Mouse (Mus musculus): ENCODE measurements around the gene Krit1. TPM values are rescaled to one million over a fixed set of nuclear protein-coding genes. Genes with fewer than 3 reads are reported as not detected.

The Krit1 gene
- polyA plus RNA-seq (2012; rRNA removed): 10.2 and 10.3 TPM in 2 replicates

DNA sequence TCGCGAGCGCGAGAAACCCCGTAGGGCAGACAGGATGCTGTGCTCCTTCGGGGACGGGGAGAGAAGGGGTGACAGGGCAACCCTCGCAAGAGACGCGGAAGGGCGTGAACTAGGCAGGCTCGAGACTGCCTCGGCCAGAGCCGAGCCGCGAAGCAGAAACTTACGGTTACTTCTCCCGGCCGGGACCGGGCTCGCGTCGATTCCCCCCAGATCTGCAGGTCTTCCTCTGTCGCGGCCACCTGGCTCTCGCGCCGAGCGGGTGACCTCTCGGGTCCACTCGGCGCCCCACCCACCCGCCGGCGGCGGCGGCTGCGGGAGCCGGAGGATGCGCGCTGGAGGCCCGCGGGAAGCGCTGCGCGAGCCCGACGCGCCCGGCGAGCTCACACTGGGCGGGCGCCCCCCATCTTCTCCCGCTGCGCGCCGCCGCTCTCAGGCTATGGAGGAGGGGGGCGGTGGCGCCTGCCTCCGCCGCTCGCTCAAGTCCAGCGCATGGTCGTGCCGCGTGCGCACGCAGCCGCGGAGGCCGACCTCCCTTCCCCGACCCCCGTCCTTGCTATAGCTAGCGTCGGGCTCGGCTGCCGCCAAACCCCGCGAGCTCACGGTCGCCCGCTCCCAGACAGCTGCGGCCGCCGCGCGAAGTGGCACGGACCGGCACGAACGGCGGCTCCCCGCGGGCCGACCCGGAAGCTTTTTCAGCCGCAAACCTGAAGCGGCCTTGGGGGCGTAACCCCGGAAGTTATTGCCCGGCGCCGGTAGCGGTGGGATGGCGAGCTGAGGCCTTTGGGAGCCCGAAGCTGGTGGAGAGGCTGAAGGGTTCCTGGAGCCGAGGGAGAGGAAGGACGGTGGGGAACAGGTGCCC, at the start of gene Krit1, which contains the start of gene Ankib1:
Gene Krit1, plus strand, starts transcription at position 752 of the 859 bp plus-strand sequence.
Gene Ankib1, minus strand, starts transcription at position 493 of the 859 bp plus-strand sequence.

DNA sequence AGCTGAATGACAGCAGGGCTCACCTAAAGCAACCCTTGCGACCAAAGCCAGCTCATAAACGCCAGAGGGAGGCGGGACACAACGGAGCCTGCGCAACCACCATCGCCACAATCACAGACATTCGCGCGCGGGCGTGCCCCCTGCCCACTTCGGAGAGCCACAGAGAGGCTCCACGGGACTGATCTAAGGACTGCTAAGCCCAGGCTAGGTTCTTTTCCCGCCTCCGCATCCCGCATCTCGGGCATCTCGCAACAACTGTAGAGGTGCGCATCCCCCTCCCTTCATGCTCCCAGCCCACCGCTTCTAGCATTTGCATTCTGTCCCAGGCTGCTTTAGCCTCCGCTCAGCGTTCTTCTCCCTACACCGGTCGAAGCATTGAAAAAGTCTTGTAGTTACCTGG, 42.0 kb downstream of the Krit1 start, which contains the start of gene Lrrd1:
Gene Lrrd1, plus strand, starts transcription at position 148 of the 400 bp plus-strand sequence.

DNA sequence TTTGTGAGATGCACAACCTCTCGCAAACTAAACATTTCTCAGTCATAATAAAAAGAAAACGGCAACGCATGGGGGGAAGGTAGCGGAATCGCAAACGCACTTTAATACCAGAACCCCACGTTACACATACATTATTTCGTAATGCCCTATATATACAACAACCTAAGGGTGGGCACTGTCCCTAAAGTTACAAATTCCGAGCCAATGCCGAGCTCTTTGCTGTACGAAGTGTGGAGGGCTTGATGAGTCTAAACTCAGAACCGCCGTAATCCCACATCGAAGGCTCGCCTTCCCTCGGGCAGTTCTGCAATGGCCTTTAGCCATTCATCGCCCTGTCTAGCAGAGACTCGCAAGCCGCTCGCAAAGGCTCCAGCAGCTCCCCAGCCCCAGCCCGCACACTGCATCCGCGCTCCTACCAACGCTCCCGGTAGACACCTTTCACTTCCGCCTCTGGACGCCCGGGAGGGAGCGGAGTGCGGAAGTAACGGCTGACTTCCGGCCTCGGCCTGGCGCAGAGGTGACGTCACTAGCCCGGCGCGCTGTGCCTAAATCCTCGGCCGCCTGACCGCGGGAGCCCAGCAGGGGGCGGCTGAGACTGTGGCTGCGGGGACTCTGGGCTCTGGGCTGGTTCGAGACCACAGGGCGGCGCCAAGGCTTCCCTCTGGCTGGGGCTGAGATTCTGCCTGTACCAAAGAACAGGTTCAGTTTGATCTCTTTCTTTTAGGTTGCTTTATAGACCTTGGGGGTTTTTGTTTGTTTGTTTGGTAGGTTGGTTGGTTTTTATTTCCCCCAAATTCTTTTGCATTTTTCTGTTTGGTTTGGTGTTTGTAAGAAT, 90.7 kb downstream of the Krit1 start, which contains the start of gene Mterf1a:
Gene Mterf1a, minus strand, starts transcription at position 475 of the 835 bp plus-strand sequence.

Other genes starting within 250 kb of the Krit1 start
- gene 1700109H08Rik, start 231.6 kb upstream of the Krit1 start, polyA plus RNA-seq (2012; rRNA removed): 1.3 and 1.4 TPM in 2 replicates
- 7.5 and 7.6 TPM in 2 replicates for gene Pex1, start 207.1 kb upstream of the Krit1 start, polyA plus RNA-seq (2012; rRNA removed)
- gene Rbm48, start 206.6 kb upstream of the Krit1 start, polyA plus RNA-seq (2012; rRNA removed): 3.1 and 4.1 TPM in 2 replicates
- gene Tmbim7, start 152.0 kb upstream of the Krit1 start, polyA plus RNA-seq (2012; rRNA removed): not detected in 2 replicates
- 24.6 and 25.6 TPM in 2 replicates for gene Gatad1, start 146.0 kb upstream of the Krit1 start, polyA plus RNA-seq (2012; rRNA removed)
- 2.8 and 2.9 TPM in 2 replicates for gene Ankib1, start 259 bp upstream of the Krit1 start, polyA plus RNA-seq (2012; rRNA removed)
- 0.01 TPM in 2 replicates for gene Lrrd1, start 42.0 kb downstream of the Krit1 start, polyA plus RNA-seq (2012; rRNA removed)
- gene Mterf1a, start 90.7 kb downstream of the Krit1 start, polyA plus RNA-seq (2012; rRNA removed): 2.1 and 2.3 TPM in 2 replicates
- gene Akap9, start 124.9 kb downstream of the Krit1 start, polyA plus RNA-seq (2012; rRNA removed): 7.4 and 9.1 TPM in 2 replicates